Mouse (Mus musculus) C2C12 (cell line): ENCODE measurements around the gene Tapt1. TPM values are rescaled to one million over a fixed set of nuclear protein-coding genes. Genes with fewer than 3 reads are reported as not detected.

Experiments
- H3K27me3 ChIP-seq: one replicate; pipeline ENCODE4 v1.6.1; 2011; ENCODE audit not compliant: control insufficient read depth, insufficient read depth, insufficient read length
- H3K36me3 ChIP-seq: one replicate; pipeline ENCODE4 v1.6.1; 2011; ENCODE audit not compliant: control insufficient read depth, insufficient read depth
- H3K4me3 ChIP-seq: one replicate; pipeline ENCODE4 v1.5.1; 2011; ENCODE audit warnings: mild to moderate bottlenecking, control low read depth; ENCODE audit not compliant: poor library complexity, insufficient read depth, severe bottlenecking
- H3K79me2 ChIP-seq: one replicate; pipeline ENCODE4 v1.6.1; 2011; ENCODE audit not compliant: control insufficient read depth, insufficient read depth
- H3K79me3 ChIP-seq: one replicate; pipeline ENCODE4 v1.6.1; 2011; ENCODE audit warnings: low read depth, control low read depth
- H3ac ChIP-seq: one replicate; pipeline ENCODE3; 2011; ENCODE audit warnings: low read depth; ENCODE audit not compliant: control insufficient read depth, insufficient read length
- CEBPB ChIP-seq: IDR thresholded peaks from one replicate; pipeline ENCODE4 v1.6.1; 2011; ENCODE audit warnings: low read depth, mild to moderate bottlenecking, control low read depth, moderate library complexity
- CTCF ChIP-seq: IDR thresholded peaks from one replicate; pipeline ENCODE4 v1.5.1; 2011; ENCODE audit not compliant: control insufficient read depth, insufficient read depth, insufficient read length
- FOSL1 ChIP-seq: IDR thresholded peaks from one replicate; pipeline ENCODE4 v1.8.0; 2011; ENCODE audit warnings: mild to moderate bottlenecking, low read length; ENCODE audit not compliant: poor library complexity, insufficient read depth, severe bottlenecking
- MAX ChIP-seq: IDR thresholded peaks from one replicate; pipeline ENCODE4 v1.6.1; 2011; ENCODE audit warnings: mild to moderate bottlenecking, control low read depth
- MYOD1 ChIP-seq: IDR thresholded peaks from one replicate; pipeline ENCODE4 v1.6.1; 2011; ENCODE audit warnings: low read depth; ENCODE audit not compliant: control insufficient read depth, insufficient read length
- MYOG ChIP-seq: IDR thresholded peaks from one replicate; pipeline ENCODE4 v1.6.1; 2011; ENCODE audit not compliant: control insufficient read depth, insufficient read length; ENCODE audit errors: extremely low read depth
- USF1 ChIP-seq: IDR thresholded peaks from one replicate; pipeline ENCODE4 v1.6.1; 2011; ENCODE audit warnings: low read depth, mild to moderate bottlenecking, control low read depth, moderate library complexity
- polyA plus RNA-seq: library from polyadenylated mRNA; unstranded; fragments of >200 nt; fragmentation: generic; extraction: Trizol; gene quantifications from one replicate; pipeline ENCODE4 v1.2.1, GENCODE M21; 2012; ENCODE audit warnings: missing spikeins

The Tapt1 gene
- polyA plus RNA-seq, 1 experiment, result 13.0 TPM

GRCm38 (mm10) chr5:44159679-44160438 lies 66.6 kb downstream of the Tapt1 start:
- Histone ChIP-seq H3K4me3 (no peak overlapping the region), H3K79me3 (no peaks in the 10 kb centered on the region), H3K79me2 (no peaks in the 10 kb centered on the region), H3K36me3 (no peaks in the 10 kb centered on the region), H3K27me3 (no peaks in the 10 kb centered on the region), H3ac (no peak overlapping the region)
- TF ChIP-seq MYOG (no peak), FOSL1 (no peak), MYOD1 (no peak), CTCF (no peak)

DNA sequence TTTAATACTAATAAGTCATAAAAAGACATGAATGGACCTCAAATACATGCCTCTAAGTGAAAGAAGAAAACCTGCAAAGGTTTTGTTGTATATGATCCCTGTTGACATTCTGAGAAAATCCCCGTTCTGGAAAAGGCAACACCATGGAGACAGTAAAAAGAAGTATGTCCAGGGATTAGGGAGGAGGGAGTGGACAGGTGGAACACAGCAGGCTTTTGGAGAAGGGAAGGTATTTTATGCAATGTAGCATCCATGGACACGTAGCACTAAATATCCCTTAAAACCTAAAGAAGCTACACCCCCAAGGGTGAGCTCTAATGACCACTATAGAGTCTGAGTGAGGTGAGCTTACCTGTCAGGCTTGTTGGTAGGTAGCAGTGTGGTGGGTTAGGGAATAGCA lies 67.2 kb downstream of the Tapt1 start:
- Histone ChIP-seq H3ac (no peak overlapping the region), H3K79me2 (no peaks in the 10 kb centered on the region), H3K36me3 (no peaks in the 10 kb centered on the region), H3K27me3 (no peaks in the 10 kb centered on the region), H3K79me3 (no peaks in the 10 kb centered on the region), H3K4me3 (no peak overlapping the region)
- no peak for TF ChIP-seq CTCF
- TF ChIP-seq MYOG, result no peak
- no peak for TF ChIP-seq MYOD1
- TF ChIP-seq CEBPB, result no peak
- TF ChIP-seq USF1, result no peak
- no peak for TF ChIP-seq FOSL1
- TF ChIP-seq MAX, result no peak

GRCm38 (mm10) chr5:44158458-44158857 lies 68.0 kb downstream of the Tapt1 start:
- no peaks in the 10 kb centered on the region for H3K36me3 ChIP-seq
- TF ChIP-seq FOSL1 (no peak), CEBPB (no peak), MYOG (no peak), MAX (no peak), MYOD1 (no peak), USF1 (no peak), CTCF (no peak)
- H3K27me3 ChIP-seq, result no peaks in the 10 kb centered on the region
- H3ac ChIP-seq, result no peak overlapping the region
- H3K79me2 ChIP-seq, result no peaks in the 10 kb centered on the region
- H3K79me3 ChIP-seq, result no peaks in the 10 kb centered on the region
- H3K4me3 ChIP-seq, result no peak overlapping the region

- Histone ChIP-seq H3K79me3 (no peaks in the 10 kb centered on the region), H3K79me2 (no peaks in the 10 kb centered on the region), H3K27me3 (no peaks in the 10 kb centered on the region), H3K4me3 (no peak overlapping the region), H3K36me3 (no peaks in the 10 kb centered on the region), H3ac (no peak overlapping the region)
- TF ChIP-seq CEBPB (no peak), MAX (no peak), MYOD1 (no peak)
These were observed 68.7 kb downstream of the Tapt1 start for GRCm38 (mm10) chr5:44157760-44158159.

GRCm38 (mm10) chr5:44153050-44153449 lies 73.4 kb downstream of the Tapt1 start:
- Histone ChIP-seq H3ac (no peak overlapping the region), H3K4me3 (no peak overlapping the region), H3K79me3 (no peaks in the 10 kb centered on the region), H3K36me3 (no peaks in the 10 kb centered on the region), H3K79me2 (no peaks in the 10 kb centered on the region), H3K27me3 (no peaks in the 10 kb centered on the region)
- no peak for TF ChIP-seq CTCF
- no peak for TF ChIP-seq USF1
- no peak for TF ChIP-seq CEBPB
- TF ChIP-seq FOSL1, result no peak
- TF ChIP-seq MAX, result no peak
- no peak for TF ChIP-seq MYOG
- TF ChIP-seq MYOD1, result no peak

GRCm38 (mm10) chr5:44151327-44152051 lies 74.9 kb downstream of the Tapt1 start:
- Histone ChIP-seq H3K27me3 (no peaks in the 10 kb centered on the region), H3K4me3 (no peak overlapping the region), H3K79me3 (no peaks in the 10 kb centered on the region), H3K36me3 (no peaks in the 10 kb centered on the region), H3K79me2 (no peaks in the 10 kb centered on the region), H3ac (no peak overlapping the region)
- TF ChIP-seq MAX (no peak), MYOG (no peak), MYOD1 (no peak), USF1 (no peak), CEBPB (no peak), FOSL1 (no peak)
